Mouse (Mus musculus) hindbrain, embryonic 15.5 days (tissue): ENCODE results near the gene Atxn7l2. TPM values are rescaled to one million over a fixed set of nuclear protein-coding genes. Genes with fewer than 3 reads are reported as not detected.

Experiments used
- ATAC-seq: fragments of 200-750 bp; cut with Nextera tagmentation; 2 replicates; pipeline ENCODE4 v1.8.0; 2017; ENCODE audit warnings: low read depth, moderate number of reproducible peaks, moderate TSS enrichment; ENCODE audit not compliant: low FRiP score
- H3K27ac ChIP-seq: fragments of 300-500 bp; sonication (generic); replicated peaks from 2 replicates; pipeline ENCODE4 v1.5.1; 2015; ENCODE audit warnings: mild to moderate bottlenecking, inconsistent platforms
- H3K27me3 ChIP-seq: fragments of 300-500 bp; sonication (generic); 2 replicates; pipeline ENCODE4 v1.6.1; 2015; ENCODE audit warnings: control low read depth, inconsistent platforms
- H3K36me3 ChIP-seq: fragments of 300-500 bp; sonication (generic); 2 replicates; pipeline ENCODE4 v1.6.1; 2015; ENCODE audit warnings: control low read depth, inconsistent platforms
- H3K4me1 ChIP-seq: fragments of 300-500 bp; sonication (generic); replicated peaks from 2 replicates; pipeline ENCODE4 v1.6.1; 2015; ENCODE audit warnings: control low read depth, inconsistent platforms
- H3K4me2 ChIP-seq: fragments of 300-500 bp; sonication (generic); 2 replicates; pipeline ENCODE4 v1.6.1; 2015; ENCODE audit warnings: moderate library complexity, mild to moderate bottlenecking, inconsistent platforms
- H3K4me3 ChIP-seq: fragments of 300-500 bp; sonication (generic); 2 replicates; pipeline ENCODE4 v1.5.1; 2015; ENCODE audit warnings: mild to moderate bottlenecking, inconsistent platforms
- H3K9ac ChIP-seq: fragments of 300-500 bp; sonication (generic); 2 replicates; pipeline ENCODE4 v1.6.1; 2015; ENCODE audit warnings: inconsistent platforms
- H3K9me3 ChIP-seq: fragments of 300-500 bp; sonication (generic); 2 replicates; pipeline ENCODE4 v1.6.1; 2016; ENCODE audit warnings: control low read depth, inconsistent platforms
- WGBS: fragments of 180-500 bp; shearing (Covaris S2); methylation state at CpG from one replicate; pipeline ENCODE4 v1.1.7; 2015; 5-methylcytosine and 5-hydroxymethylcytosine counted together
- polyA plus RNA-seq: library from polyadenylated mRNA; unstranded; fragments of >200 nt; fragmentation: Nextera tagmentation; extraction: Ambion mirVana; gene quantifications from 2 replicates; pipeline ENCODE4 v1.2.1, GENCODE M21; 2015

The Atxn7l2 gene
- polyA plus RNA-seq, 1 experiment from 2014 or later: 24.3 TPM

DNA sequence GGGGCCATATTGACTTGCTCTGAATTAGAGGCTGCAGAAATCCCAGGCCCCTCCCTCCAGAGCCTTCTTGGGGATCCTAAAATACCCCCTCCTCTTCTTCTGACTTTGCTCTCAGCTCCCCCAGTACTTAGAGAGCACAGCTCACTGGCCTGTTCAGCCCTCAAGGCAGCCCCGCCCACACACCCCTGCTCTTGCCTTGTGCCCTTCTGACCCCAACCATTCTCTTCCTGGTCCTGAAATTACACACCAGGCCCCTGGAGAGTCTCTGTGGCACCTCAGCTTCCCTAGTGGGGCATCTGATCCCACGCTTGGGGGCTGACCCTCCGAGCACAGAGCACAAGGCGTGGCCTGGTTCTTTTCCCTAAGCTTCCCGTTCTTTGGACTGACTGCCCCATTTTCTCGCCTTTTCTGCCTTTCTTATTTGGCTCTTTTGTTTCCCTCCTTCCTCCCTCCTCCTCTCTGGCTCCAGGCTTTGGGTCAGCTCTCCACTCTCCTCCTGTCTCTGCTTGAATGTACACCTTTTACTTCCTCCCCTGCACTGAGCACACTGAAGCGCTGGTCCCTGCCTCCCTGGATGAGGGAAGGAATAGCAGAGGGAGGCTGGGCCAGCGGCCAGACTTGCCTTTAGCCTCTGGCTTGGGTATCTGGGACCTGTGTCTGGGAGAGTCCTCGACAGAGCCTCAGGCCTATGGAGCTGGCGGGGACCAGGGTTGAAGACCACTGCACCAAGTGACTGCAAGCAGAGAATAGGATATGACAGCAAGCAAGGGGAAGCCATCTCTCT, 45.0 kb downstream of the Atxn7l2 start:
- Histone ChIP-seq H3K36me3 (no peaks in the 10 kb centered on the region), H3K27me3 (no peaks in the 10 kb centered on the region), H3K9me3 (no peaks in the 10 kb centered on the region), H3K27ac (peak overlapping the region; percentile 74), H3K4me1 (peaks cover 31% of the 10 kb centered on the region), H3K4me3 (no peak overlapping the region), H3K4me2 (peak overlapping the region; percentile 52; the same call in 1 of the 2 replicates), H3K9ac (peak overlapping the region; percentile 18)
- 22% methylated on average over 10 of the region's 10 CpGs for WGBS
- peak; percentile 29; the same call in 1 of the 2 replicates for ATAC-seq

DNA sequence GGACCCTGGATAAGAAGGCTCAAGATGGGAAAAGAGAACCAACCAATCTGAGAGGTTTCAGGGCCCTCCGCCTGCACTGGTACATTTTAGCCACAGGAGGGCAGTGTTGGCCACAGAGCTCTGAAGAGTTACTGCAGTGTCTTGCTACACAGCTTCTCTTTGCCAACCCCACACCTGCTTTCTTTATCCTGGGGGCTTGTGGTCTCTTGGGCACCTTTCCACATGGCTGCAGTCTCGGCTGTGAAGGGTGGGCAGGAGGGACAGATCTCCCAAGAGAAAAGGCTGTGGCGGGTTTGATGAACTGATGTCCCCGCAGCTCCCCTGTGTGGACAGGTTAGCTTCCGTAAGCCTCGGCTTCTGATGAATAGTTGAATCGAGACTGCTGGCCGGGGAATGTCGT, 45.9 kb downstream of the Atxn7l2 start:
- ATAC-seq: peak; percentile 74
- peak overlapping the region; percentile 23; the same call in 1 of the 2 replicates for H3K27ac ChIP-seq
- H3K36me3 ChIP-seq: no peaks in the 10 kb centered on the region
- no peaks in the 10 kb centered on the region for H3K9me3 ChIP-seq
- H3K9ac ChIP-seq: peak overlapping the region; percentile 28; the same call in 1 of the 2 replicates
- H3K27me3 ChIP-seq: no peaks in the 10 kb centered on the region
- peaks cover 31% of the 10 kb centered on the region for H3K4me1 ChIP-seq
- 10% methylated on average over 9 of the region's 9 CpGs for WGBS
- peak overlapping the region; percentile 52 for H3K4me2 ChIP-seq
- peak overlapping the region; percentile 20; the same call in 1 of the 2 replicates for H3K4me3 ChIP-seq

DNA sequence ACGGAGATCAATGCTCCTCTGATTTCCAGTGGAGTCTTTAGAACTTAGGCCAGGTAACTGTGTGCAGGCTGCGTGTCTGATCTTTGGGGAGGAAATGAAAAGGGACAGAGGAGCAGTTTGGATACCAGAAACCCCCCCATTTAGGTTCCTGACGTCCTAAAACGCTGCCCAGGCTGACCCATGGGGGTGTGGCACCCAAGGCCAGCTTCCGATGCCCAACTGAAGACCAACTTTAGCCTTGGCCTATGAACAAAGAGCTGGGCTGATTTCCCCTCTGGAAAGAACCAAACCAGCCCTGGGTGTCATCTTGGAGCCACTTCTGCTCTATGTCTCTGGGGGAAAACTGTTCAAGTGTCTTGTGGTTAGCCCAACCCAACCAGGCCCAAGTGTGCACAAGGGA, 46.6 kb downstream of the Atxn7l2 start:
- WGBS: 67% methylated on average over 5 of the region's 5 CpGs
- no peak overlapping the region for H3K27ac ChIP-seq
- ATAC-seq: no peak
- H3K36me3 ChIP-seq: no peaks in the 10 kb centered on the region
- no peaks in the 10 kb centered on the region for H3K27me3 ChIP-seq
- no peaks in the 10 kb centered on the region for H3K9me3 ChIP-seq
- no peak overlapping the region for H3K9ac ChIP-seq
- H3K4me1 ChIP-seq: peaks cover 31% of the 10 kb centered on the region
- H3K4me3 ChIP-seq: no peak overlapping the region
- H3K4me2 ChIP-seq: no peak overlapping the region

DNA sequence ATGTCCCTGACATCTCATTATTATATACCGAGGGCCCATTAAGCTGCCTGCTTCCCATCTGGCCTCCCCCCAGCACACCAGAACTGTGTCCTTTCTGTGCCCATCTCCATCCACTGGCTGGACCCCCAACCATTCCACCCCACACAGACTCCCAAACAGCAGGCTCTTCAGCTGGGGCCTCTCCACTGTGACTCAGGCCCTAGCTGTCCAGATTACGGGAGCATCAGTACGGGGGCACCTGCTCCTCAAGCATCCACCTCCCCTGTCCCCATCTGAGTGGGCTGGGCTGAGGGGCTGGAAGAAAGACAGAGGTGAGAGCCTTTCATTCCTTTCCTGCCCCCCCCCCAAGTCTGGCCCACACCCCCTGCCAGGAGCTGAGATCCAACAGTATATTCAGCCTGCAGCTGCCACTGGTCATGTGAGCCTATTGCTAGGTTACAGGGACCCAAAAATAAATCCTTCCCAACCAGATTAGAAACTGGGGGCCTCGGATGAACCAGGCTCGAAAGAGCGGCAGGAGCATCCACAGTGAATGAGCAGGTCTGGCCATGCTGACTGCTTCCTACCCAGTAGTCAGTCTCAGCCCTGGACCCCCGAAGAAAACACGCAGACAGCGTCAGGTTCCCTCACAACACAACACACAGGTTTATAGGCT, 52.2 kb downstream of the Atxn7l2 start:
- Histone ChIP-seq H3K9me3 (no peaks in the 10 kb centered on the region), H3K4me3 (no peak overlapping the region), H3K27ac (peak overlapping the region; percentile 35), H3K27me3 (no peaks in the 10 kb centered on the region), H3K4me1 (peaks cover 20% of the 10 kb centered on the region), H3K9ac (no peak overlapping the region), H3K4me2 (no peak overlapping the region), H3K36me3 (no peaks in the 10 kb centered on the region)
- 43% methylated on average over 9 of the region's 9 CpGs for WGBS
- peak; percentile 39 for ATAC-seq

DNA sequence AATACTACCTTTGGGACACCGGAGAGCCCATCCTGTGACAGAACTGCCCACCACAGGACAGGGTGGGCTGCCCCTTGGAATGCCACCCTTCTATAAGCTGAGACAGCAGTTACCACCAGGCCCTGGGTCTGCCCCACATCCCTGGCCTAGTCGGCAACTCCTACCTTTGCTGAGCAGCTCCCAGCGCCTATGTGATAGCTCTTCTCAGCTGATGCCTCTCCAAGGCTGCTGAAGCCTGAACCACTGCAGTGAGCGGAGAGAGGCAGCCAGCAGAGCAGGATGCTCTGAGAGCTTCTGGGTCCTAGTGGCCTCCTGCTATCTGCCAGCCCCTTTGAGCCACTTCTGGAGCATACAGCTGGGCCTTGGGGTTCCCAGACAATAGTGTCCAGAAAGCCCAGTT, 56.1 kb downstream of the Atxn7l2 start, which contains the start of gene Gpr61:
Gpr61 (minus strand) TSS at position 227 of the 400 bp plus-strand sequence.
- ATAC-seq: peak; percentile 79
- Histone ChIP-seq H3K4me2 (peak within 1 kb of the TSS; percentile 53), H3K9me3 (no peaks in the 10 kb centered on the region), H3K4me3 (peak within 1 kb of the TSS; percentile 45), H3K36me3 (no peaks in the 10 kb centered on the region), H3K4me1 (peaks cover 24% of the 10 kb centered on the region), H3K27ac (peak within 1 kb of the TSS; percentile 57; the same call in 1 of the 2 replicates), H3K9ac (peak within 1 kb of the TSS; percentile 50), H3K27me3 (no peaks in the 10 kb centered on the region)
- 40% methylated on average over 4 of the region's 4 CpGs for WGBS

DNA sequence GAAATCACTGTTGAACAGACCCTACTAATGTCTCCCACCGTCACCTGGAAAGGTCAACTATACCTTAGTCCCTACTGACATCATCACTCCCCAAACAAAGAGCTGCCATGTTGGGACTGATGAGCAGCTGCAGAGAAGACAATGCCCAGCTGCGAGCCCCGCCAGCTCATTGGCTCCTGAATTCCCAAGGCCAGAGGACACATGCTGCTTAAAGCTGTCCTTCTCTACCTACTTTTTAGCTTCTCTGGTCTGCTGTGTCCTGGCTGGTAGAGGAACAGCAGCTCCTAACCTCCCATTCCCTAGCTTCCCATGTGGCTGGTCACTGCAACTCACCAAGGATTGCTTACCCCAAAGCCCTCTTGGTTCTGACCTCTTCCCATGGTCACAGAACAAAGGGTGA, 58.4 kb downstream of the Atxn7l2 start:
- no peak overlapping the region for H3K9ac ChIP-seq
- no peaks in the 10 kb centered on the region for H3K36me3 ChIP-seq
- H3K4me2 ChIP-seq: no peak overlapping the region
- H3K27me3 ChIP-seq: no peaks in the 10 kb centered on the region
- no peaks in the 10 kb centered on the region for H3K9me3 ChIP-seq
- ATAC-seq: no peak
- H3K4me1 ChIP-seq: peaks cover 16% of the 10 kb centered on the region
- no peak overlapping the region for H3K4me3 ChIP-seq
- 80% methylated on average over 3 of the region's 3 CpGs for WGBS
- no peak overlapping the region for H3K27ac ChIP-seq

Other genes starting within 250 kb of the Atxn7l2 start
- 0.12 TPM in 2 replicates for gene Gstm3, start 241.7 kb downstream of the Atxn7l2 start, polyA plus RNA-seq
- 10.9 and 11.4 TPM in 2 replicates for gene Gstm2, start 224.5 kb downstream of the Atxn7l2 start, polyA plus RNA-seq
- gene Gstm1, start 193.0 kb downstream of the Atxn7l2 start, polyA plus RNA-seq: 122 and 136 TPM in 2 replicates
- 18.2 and 18.6 TPM in 2 replicates for gene Gstm4, start 166.0 kb downstream of the Atxn7l2 start, polyA plus RNA-seq
- gene Ampd2, start 124.3 kb downstream of the Atxn7l2 start, polyA plus RNA-seq: 57.9 and 66.2 TPM in 2 replicates
- gene Gnat2, start 118.1 kb downstream of the Atxn7l2 start, polyA plus RNA-seq: 0.17 and 0.46 TPM in 2 replicates
- 120 and 122 TPM in 2 replicates for gene Gnai3, start 64.8 kb downstream of the Atxn7l2 start, polyA plus RNA-seq
- gene Gpr61, start 56.1 kb downstream of the Atxn7l2 start, polyA plus RNA-seq: 6.1 and 6.4 TPM in 2 replicates
- 13.3 and 16.6 TPM in 2 replicates for gene Amigo1, start 24.6 kb downstream of the Atxn7l2 start, polyA plus RNA-seq
- 3.4 and 3.5 TPM in 2 replicates for gene Cyb561d1, start 9.7 kb downstream of the Atxn7l2 start, polyA plus RNA-seq
- 0.47 and 1.2 TPM in 2 replicates for gene Sypl2, start 15.7 kb upstream of the Atxn7l2 start, polyA plus RNA-seq
- gene Psma5, start 46.0 kb upstream of the Atxn7l2 start, polyA plus RNA-seq: 237 and 247 TPM in 2 replicates
- 18.8 and 20.8 TPM in 2 replicates for gene Sort1, start 73.1 kb upstream of the Atxn7l2 start, polyA plus RNA-seq
- gene Mybphl, start 154.0 kb upstream of the Atxn7l2 start, polyA plus RNA-seq: 0.35 and 0.50 TPM in 2 replicates
- 11.5 and 14.5 TPM in 2 replicates for gene Psrc1, start 172.9 kb upstream of the Atxn7l2 start, polyA plus RNA-seq
- 43.1 and 44.9 TPM in 2 replicates for gene Celsr2, start 204.6 kb upstream of the Atxn7l2 start, polyA plus RNA-seq
- gene Sars, start 234.3 kb upstream of the Atxn7l2 start, polyA plus RNA-seq: 197 and 219 TPM in 2 replicates